Mouse (Mus musculus): ENCODE data around the gene Ubash3a.
A peak's percentile ranks its signal among the peaks of the same experiment; 100 is the strongest.

Gene Ubash3a

GRCm38 (mm10) chr17:31216068-31216955 lies 8.6 kb downstream of the Ubash3a start:
- DNase-seq (ENCODE audit: low read depth, low spot score), result peak; percentile 27

GRCm38 (mm10) chr17:31222810-31223310 lies 15.2 kb downstream of the Ubash3a start:
- DNase-seq (ENCODE audit: low read depth, low spot score), result no peak

GRCm38 (mm10) chr17:31223835-31224234 lies 16.2 kb downstream of the Ubash3a start:
- peak; percentile 22 for DNase-seq (ENCODE audit: low read depth, low spot score)

- no peak for DNase-seq (ENCODE audit: low read depth, low spot score)
These were observed 16.9 kb downstream of the Ubash3a start for GRCm38 (mm10) chr17:31224591-31224990.

- DNase-seq (ENCODE audit: low read depth, low spot score), result no peak
These were observed 18.7 kb downstream of the Ubash3a start for GRCm38 (mm10) chr17:31226368-31226767.

GRCm38 (mm10) chr17:31226931-31227330 lies 19.3 kb downstream of the Ubash3a start:
- DNase-seq (ENCODE audit: low read depth, low spot score), result no peak

GRCm38 (mm10) chr17:31231780-31232179 lies 24.1 kb downstream of the Ubash3a start:
- no peak for DNase-seq (ENCODE audit: low read depth, low spot score)

- no peak for DNase-seq (ENCODE audit: low read depth, low spot score)
These were observed 24.8 kb downstream of the Ubash3a start for GRCm38 (mm10) chr17:31232251-31233010.

- DNase-seq (ENCODE audit: low read depth, low spot score), result no peak
These were observed 28.2 kb downstream of the Ubash3a start for GRCm38 (mm10) chr17:31235915-31236314.

- DNase-seq (ENCODE audit: low read depth, low spot score), result no peak
These were observed 30.8 kb downstream of the Ubash3a start for GRCm38 (mm10) chr17:31238234-31239020.

DNA sequence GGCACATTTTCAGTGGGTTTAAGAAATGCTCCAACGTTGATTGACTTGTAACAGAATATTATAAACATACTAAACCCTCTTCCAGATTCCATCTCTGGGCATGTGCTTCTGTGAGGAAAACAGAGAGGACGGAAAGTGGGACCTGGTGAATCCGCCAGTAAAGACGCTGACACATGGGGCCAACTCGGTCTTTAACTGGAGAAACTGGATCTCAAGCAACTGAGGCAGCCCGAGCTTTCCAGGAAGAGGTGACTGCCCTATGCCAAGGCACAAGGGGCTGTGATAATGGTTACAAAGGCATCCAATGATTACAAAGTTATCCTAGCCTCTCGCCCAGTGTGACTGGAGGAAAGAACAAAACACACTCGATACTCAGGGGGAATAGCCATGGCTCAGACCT lies 33.5 kb downstream of the Ubash3a start:
- DNase-seq (ENCODE audit: low read depth, low spot score), result no peak

DNA sequence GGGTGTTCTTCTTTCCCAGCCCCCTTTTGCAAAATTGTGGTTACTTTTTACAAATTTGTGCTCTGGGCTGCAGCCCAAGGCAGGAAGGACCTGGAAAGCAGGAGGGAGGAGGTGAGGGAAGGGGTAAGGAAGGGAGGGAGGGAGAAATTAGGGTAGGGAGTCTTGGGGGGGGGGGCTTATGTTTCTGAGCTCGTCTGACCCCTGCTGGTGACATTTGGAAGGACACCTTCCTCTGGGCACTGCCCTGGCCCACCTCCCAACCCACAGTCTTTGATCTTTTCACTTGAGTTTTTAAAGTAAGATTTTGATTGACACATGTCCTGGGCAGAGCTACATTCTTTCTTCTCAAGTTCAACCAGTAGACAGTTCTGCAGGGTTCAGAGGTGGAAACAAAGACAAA lies 35.1 kb downstream of the Ubash3a start:
- peak; percentile 29 for DNase-seq (ENCODE audit: low read depth, low spot score)

GRCm38 (mm10) chr17:31245321-31245720 lies 37.6 kb downstream of the Ubash3a start:
- DNase-seq (ENCODE audit: low read depth, low spot score), result peak; percentile 49

DNA sequence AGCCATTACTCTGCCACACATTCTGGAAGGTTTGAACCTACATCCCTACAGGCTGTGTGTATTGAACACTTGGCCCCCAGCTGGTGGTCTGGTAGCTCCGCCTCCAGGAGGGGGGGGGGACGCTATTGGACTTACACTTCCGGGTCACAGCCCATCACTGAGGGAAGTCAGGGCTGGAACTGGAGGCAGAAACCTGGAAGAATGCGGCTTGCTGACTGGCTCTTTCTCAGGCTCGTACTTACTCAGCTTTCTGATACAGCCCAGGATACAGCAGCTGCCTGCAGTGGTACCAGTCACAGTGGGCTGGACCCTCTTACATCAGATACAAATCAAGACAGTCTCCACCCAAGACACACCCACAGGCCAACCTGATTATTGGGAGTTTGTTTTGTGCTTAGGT lies 39.5 kb downstream of the Ubash3a start:
- DNase-seq (ENCODE audit: low read depth, low spot score), result no peak

- DNase-seq (ENCODE audit: low read depth, low spot score), result no peak
These were observed 46.3 kb downstream of the Ubash3a start for GRCm38 (mm10) chr17:31253951-31254350.

GRCm38 (mm10) chr17:31254463-31254931 lies 46.8 kb downstream of the Ubash3a start:
- peak; percentile 71 for DNase-seq (ENCODE audit: low read depth, low spot score)

DNA sequence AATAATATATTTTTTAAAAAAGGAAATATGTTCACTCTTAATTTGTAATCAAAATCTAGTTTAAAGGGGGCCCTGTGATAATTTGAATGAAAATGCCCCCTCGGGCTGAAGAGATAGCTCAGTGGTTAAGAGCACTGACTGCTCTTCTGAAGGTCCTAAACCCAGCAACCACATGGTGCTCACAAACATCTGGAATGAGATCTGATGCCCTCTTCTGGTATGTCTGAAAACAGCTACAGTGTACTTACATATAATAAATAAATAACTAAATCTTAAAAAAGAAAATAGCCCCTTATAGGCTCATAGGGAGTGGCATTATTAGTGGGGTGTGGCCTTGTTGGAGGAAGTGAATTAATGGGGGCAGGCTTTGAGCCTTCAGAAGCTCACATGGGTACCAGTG lies 49.5 kb downstream of the Ubash3a start:
- peak; percentile 53 for DNase-seq (ENCODE audit: low read depth, low spot score)

- DNase-seq (ENCODE audit: low read depth, low spot score), result no peak
These were observed 50.2 kb downstream of the Ubash3a start for GRCm38 (mm10) chr17:31257898-31258297.

DNA sequence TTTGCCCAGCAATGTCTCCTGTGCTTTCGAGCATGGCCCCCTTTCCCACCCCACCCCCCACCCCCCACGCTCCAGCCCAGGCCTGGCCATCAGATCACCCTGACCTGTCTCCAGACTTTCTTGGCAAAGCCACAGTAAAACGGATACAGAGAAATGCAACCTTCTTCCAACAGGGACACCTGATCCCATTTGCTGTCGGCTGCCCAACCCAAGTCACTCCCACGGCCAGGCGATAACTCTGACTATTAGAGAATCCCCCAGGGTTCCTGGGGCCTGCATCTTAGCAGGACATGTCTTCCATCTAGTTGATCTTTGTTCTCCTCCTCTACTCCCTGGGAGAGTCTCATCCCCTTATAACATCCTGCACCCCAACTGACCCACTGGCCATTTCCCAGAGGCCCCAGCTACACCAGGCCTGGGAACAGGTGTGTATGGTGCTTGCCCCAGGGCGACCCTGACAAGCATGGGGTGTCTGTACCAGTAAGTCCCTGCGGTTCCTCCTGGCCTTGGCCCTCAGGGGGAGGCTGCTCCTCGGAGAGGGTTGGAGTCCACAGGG lies 50.7 kb downstream of the Ubash3a start:
- no peak for DNase-seq (ENCODE audit: low read depth, low spot score)

- no peak for DNase-seq (ENCODE audit: low read depth, low spot score)
These were observed 51.5 kb downstream of the Ubash3a start for GRCm38 (mm10) chr17:31259145-31259544.

- peak; percentile 24 for DNase-seq (ENCODE audit: low read depth, low spot score)
These were observed 52.2 kb downstream of the Ubash3a start for GRCm38 (mm10) chr17:31259825-31260224.
